Mouse (Mus musculus) limb, embryonic 10.5 days (tissue): Measurements from ENCODE around the gene Gm21188. TPM values are rescaled to one million over a fixed set of nuclear protein-coding genes. Genes with fewer than 3 reads are reported as not detected.
"Not testable (repeated sequence)": the region's sequence is repeated elsewhere in the genome, so short reads cannot be mapped to it uniquely, and the experiment has no call there.

Source experiments
- DNase-seq: peaks from one replicate; pipeline ENCODE4 v3.0.0-alpha.2; 2017; ENCODE audit warnings: low spot score
- H3K27ac ChIP-seq: fragments of 300-500 bp; sonication (generic); 2 replicates; pipeline ENCODE4 v1.5.1; 2016; ENCODE audit warnings: mild to moderate bottlenecking
- H3K27me3 ChIP-seq: fragments of 300-500 bp; sonication (generic); 2 replicates; pipeline ENCODE4 v1.6.1; 2016; ENCODE audit warnings: low read depth, mild to moderate bottlenecking; ENCODE audit not compliant: poor library complexity, severe bottlenecking
- H3K36me3 ChIP-seq: fragments of 300-500 bp; sonication (generic); 2 replicates; pipeline ENCODE4 v1.6.1; 2016; ENCODE audit warnings: mild to moderate bottlenecking, moderate library complexity
- H3K4me1 ChIP-seq: fragments of 300-500 bp; sonication (generic); 2 replicates; pipeline ENCODE4 v1.6.1; 2016
- H3K4me3 ChIP-seq: fragments of 300-500 bp; sonication (generic); 2 replicates; pipeline ENCODE4 v1.5.1; 2016; ENCODE audit warnings: mild to moderate bottlenecking, moderate library complexity
- H3K9me3 ChIP-seq: fragments of 300-500 bp; sonication (generic); replicated peaks from 2 replicates; pipeline ENCODE4 v1.6.1; 2016; ENCODE audit warnings: mild to moderate bottlenecking
- WGBS: fragments of 180-500 bp; shearing (Covaris S2); methylation state at CpG from one replicate; pipeline ENCODE4 v1.1.7; 2016; 5-methylcytosine and 5-hydroxymethylcytosine counted together
- polyA plus RNA-seq: library from polyadenylated mRNA; unstranded; fragments of >200 nt; fragmentation: Nextera tagmentation; extraction: Ambion mirVana; gene quantifications from 2 replicates; pipeline ENCODE4 v1.2.1, GENCODE M21; 2016

The Gm21188 gene
- polyA plus RNA-seq, 1 experiment from 2014 or later, result not detected

DNA sequence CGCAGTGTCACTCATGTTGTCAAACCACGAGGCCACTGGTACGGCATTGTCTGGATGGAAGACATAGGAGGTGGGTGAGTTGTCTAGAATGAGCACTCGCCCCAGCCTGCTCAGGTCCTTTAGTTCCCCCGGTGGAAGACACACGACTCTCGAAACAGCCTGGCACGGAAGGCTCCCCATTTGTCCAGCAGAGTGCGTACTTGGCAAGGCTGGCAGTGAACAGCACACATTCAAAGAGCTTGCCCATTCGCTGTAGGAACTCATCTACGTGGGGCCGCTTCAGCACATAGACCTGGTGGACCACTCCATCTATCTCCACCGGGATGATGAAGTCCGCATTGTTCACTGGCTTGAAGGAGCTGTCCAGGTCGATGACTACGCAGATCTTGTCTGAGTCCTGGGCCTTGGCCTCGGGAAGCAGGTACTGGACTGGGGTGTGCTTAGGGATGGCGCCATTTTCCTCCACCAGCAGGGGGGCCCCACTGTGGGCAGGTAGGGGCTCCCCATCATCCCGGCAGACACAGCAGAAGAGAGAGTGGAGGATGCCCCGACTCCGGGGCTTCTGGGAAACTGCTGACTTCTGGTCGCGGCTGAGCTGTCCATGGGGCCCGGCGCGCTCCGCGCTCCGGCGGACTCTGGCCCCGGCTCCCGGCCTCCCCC lies 36.5 kb downstream of the Gm21188 start:
- H3K27ac ChIP-seq, H3K4me3 ChIP-seq, DNase-seq, H3K36me3 ChIP-seq, H3K27me3 ChIP-seq, H3K9me3 ChIP-seq, H3K4me1 ChIP-seq: not testable (repeated sequence)
- 2% methylated on average over 17 of the region's 32 CpGs for WGBS

DNA sequence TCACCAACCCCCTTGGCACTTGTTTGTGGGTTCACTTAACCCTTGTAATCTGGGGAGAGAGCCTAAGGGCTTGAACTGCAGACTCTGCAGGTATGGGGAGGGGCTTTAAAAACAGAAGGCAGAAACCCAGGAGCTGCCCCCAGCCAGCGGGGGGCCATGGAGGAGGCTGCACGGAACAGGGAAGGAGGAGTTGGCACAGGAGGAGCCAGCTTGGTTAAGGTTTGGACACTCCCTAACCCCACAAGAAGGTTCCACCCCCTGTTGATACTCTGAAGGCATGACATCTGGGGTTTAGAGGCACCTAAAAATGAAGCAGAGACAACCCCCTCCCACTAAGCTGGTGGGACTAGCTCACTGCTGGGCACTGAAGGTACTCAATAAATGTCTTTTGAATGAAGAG lies 38.0 kb downstream of the Gm21188 start:
- DNase-seq, H3K27me3 ChIP-seq, H3K27ac ChIP-seq, H3K36me3 ChIP-seq, H3K4me3 ChIP-seq, H3K4me1 ChIP-seq, H3K9me3 ChIP-seq: not testable (repeated sequence)
- no CpG with 5 or more reads among the region's 2 CpGs for WGBS

DNA sequence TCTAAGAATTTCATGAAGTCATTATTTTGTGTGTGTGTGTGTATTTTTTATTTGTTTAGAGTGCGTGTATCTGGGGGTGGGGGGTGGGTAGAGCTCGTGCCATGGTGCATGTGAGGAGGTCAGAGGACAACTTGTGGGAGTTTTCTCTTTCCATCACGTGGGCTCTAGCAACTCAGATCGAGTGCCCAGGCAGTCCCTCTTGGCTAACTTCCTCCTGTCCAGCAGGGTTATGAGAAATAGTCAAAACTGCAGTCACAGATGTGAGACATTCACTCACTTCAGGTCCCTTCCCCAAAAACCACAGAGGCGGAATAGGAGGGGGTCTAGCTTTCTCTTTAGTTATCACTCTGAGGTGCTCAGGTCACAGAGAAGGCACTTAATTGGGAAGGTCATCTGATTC lies 38.5 kb downstream of the Gm21188 start:
- not testable (repeated sequence) for H3K27ac ChIP-seq, H3K27me3 ChIP-seq, H3K4me3 ChIP-seq, H3K4me1 ChIP-seq, H3K36me3 ChIP-seq, H3K9me3 ChIP-seq, DNase-seq
- WGBS, result no CpG with 5 or more reads among the region's 5 CpGs

DNA sequence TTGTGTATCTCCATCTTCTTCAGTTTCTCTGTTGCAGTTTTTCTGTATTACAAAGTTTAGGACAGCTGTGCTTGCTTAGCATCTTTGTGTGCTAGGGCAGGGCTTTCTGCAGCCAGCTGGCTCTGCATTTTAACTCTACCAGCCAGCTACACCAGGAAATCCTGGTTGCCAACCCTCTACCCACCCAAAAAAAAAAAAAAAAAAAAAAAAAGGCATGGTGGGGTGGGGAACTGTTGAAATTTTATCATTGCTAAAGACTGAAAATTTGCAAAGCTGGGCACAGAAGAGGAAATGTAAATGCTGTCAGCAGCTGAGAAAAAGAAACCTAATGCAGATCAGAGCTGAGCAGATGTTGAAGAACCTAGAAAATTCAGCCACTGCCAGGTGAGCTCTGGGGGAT lies 41.9 kb downstream of the Gm21188 start:
- DNase-seq, H3K27me3 ChIP-seq, H3K4me3 ChIP-seq, H3K36me3 ChIP-seq, H3K4me1 ChIP-seq, H3K9me3 ChIP-seq, H3K27ac ChIP-seq: not testable (repeated sequence)

DNA sequence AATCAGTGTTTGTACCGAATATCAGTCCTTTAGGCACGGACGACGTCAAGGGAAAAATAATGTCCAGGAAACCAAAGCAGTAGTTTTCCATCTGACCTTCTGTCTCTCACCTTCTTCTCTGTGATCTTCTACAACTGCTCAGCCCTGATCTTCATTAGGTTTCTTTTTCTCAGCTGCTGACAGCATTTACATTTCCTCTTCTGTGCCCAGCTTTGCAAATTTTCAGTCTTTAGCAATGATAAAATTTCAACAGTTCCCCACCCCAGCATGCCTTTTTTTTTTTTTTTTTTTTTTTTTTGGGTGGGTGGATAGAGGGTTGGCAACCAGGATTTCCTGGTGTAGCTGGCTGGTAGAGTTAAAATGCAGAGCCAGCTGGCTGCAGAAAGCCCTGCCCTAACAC lies 52.8 kb downstream of the Gm21188 start:
- H3K27ac ChIP-seq, H3K9me3 ChIP-seq, H3K4me3 ChIP-seq, H3K36me3 ChIP-seq, DNase-seq, H3K4me1 ChIP-seq, H3K27me3 ChIP-seq: not testable (repeated sequence)
- WGBS, result no CpG with 5 or more reads among the region's 4 CpGs

DNA sequence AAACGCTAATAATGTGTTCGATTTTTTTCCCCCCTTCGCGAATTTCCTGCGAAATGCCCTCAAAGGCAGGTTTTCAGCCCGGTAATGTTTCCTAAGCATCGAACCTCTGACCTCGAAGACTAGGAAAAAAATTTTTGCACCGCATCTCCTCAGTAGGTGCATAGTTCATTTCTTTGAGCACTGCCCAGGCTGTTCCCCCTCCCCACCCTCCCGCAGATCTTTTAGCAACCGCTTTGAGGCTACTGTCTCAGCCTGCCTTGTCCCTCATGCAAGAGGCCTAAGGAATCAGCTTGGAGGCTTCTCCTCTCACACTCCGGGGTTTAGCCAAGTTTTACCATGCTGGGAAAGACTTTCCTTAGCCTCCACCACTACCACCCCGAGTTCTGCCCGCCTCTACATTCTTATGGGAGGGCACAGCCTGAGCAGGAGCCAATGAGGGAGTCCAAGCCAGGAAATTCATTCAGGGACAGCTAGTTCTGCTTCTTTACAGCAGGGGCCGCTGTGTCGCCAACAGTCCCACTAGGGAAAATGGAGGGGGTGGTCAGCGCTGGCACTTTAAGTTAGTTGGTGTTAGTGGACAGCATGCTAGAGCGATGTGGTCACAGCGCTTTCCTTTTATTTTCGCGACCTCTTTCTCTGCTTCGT lies 53.4 kb downstream of the Gm21188 start:
- not testable (repeated sequence) for H3K27me3 ChIP-seq, H3K9me3 ChIP-seq, H3K4me1 ChIP-seq, H3K27ac ChIP-seq, H3K36me3 ChIP-seq, DNase-seq, H3K4me3 ChIP-seq
- no CpG with 5 or more reads among the region's 22 CpGs for WGBS

DNA sequence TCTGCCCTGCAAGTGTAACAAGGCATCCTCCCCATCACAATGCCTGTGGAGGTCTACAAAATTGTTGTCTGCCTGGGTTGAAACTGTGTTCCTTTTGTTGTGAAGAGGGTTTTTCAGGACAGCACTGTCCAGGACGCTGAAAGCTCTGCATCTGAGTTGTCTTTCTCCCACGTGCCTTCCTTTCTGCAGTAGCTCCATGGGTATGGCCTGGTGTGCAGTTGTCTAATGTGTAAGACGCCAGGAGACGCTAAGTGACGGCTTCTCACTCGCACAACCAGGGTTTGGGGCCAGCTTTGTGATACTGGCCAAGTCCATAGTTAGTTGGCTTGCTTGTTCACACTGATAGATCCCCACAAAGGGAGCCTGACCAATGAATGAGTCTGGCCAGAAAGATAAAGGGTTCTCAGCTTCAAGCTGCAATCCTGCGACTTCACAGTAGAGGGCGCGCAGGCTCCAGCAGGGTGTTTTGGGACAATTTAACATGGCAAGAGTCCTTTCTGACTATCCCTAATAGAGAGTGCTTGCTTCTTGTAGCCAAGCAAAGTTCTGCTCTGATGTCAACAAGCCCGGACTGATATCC lies 60.0 kb downstream of the Gm21188 start:
- not testable (repeated sequence) for H3K9me3 ChIP-seq, H3K27me3 ChIP-seq, DNase-seq, H3K4me1 ChIP-seq, H3K4me3 ChIP-seq, H3K27ac ChIP-seq, H3K36me3 ChIP-seq
- WGBS, result no CpG with 5 or more reads among the region's 10 CpGs

DNA sequence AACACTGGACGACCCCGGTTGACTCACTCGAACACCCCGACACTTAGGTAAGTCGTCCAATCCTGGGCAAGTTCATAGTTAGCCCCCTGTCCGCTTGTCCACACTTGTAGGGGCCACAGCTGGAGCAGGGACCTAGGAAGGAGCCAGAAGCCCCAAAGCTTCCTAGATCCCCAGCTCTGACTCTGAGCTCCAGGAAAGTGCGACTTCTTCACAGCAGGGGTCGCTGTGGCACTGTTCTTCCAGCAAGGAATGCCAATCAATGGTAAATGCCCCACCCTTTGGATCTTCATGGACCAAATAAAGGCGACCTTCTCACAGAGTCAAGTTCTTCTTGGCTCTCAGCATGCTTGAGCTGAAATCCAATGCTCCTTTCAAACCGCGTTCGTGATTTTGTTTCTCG lies 60.7 kb downstream of the Gm21188 start:
- not testable (repeated sequence) for H3K4me1 ChIP-seq, H3K9me3 ChIP-seq, H3K4me3 ChIP-seq, DNase-seq, H3K36me3 ChIP-seq, H3K27me3 ChIP-seq, H3K27ac ChIP-seq
- WGBS, result no CpG with 5 or more reads among the region's 13 CpGs

Other genes starting within 250 kb of the Gm21188 start
- not detected in 2 replicates for gene AF067063, start 222.0 kb downstream of the Gm21188 start, polyA plus RNA-seq
- not detected in 2 replicates for gene D13Ertd608e, start 216.2 kb downstream of the Gm21188 start, polyA plus RNA-seq
- not detected in 2 replicates for gene Tcstv1, start 157.4 kb downstream of the Gm21188 start, polyA plus RNA-seq
- gene Gm21761, start 122.9 kb downstream of the Gm21188 start, polyA plus RNA-seq, result not detected in 2 replicates
- gene B020031M17Rik, start 101.4 kb downstream of the Gm21188 start, polyA plus RNA-seq, result not detected in 2 replicates
- gene Gm36079, start 25.2 kb downstream of the Gm21188 start, polyA plus RNA-seq, result not detected in 2 replicates
- gene Gm20767, start 88.1 kb upstream of the Gm21188 start, polyA plus RNA-seq, result not detected in 2 replicates
- gene Gm21818, start 120.2 kb upstream of the Gm21188 start, polyA plus RNA-seq, result not detected in 2 replicates
- not detected in 2 replicates for gene Gm21762, start 163.8 kb upstream of the Gm21188 start, polyA plus RNA-seq
- gene Gm21731, start 186.9 kb upstream of the Gm21188 start, polyA plus RNA-seq, result not detected in 2 replicates
- not detected in 2 replicates for gene AF067061, start 210.9 kb upstream of the Gm21188 start, polyA plus RNA-seq
- not detected in 2 replicates for gene BC147527, start 248.2 kb upstream of the Gm21188 start, polyA plus RNA-seq